Mouse (Mus musculus): ENCODE results near the gene Ifrd2.

GRCm38 (mm10) chr9:107543299-107543698 lies 44.1 kb upstream of the Ifrd2 start:
- TF ChIP-seq CTCF (IDR thresholded peaks at IDR 0.05; ENCODE audit: low read depth) (no peak), EP300 (IDR thresholded peaks at IDR 0.05; ENCODE audit: low read depth) (no peak)

Measured in liver, embryonic 14.5 days (tissue).